Mouse (Mus musculus): ENCODE measurements around the gene Gm42957.
A peak's percentile ranks its signal among the peaks of the same experiment; 100 is the strongest.
"Not testable (repeated sequence)": the region's sequence is repeated elsewhere in the genome, so short reads cannot be mapped to it uniquely, and the experiment has no call there.

Gene Gm42957

GRCm38 (mm10) chr3:96629729-96630600, 5.3 kb upstream of the Gm42957 start, which contains the start of gene Rbm8a:
Rbm8a (plus strand) TSS chr3:96629933.
- peak; percentile 98 for DNase-seq

DNA sequence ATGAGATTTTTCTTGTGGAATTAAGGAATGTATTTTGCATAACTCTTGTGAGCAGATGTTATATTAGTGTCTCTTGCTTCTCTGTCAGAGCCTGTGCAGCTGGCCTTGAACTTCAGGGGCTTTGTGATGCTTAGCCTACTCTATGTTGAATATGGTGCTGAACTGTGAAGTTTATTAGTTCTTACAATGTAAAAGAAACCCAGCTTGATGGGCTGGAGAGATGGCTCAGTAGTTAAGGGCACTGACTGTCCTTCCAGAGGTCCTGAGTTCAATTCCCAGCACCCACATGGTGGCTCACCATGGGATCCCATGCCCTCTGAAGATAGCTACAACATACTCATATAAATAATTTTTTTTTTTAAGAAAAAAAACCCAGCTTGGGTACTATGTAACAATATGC, 3.2 kb upstream of the Gm42957 start:
- DNase-seq: no peak

DNA sequence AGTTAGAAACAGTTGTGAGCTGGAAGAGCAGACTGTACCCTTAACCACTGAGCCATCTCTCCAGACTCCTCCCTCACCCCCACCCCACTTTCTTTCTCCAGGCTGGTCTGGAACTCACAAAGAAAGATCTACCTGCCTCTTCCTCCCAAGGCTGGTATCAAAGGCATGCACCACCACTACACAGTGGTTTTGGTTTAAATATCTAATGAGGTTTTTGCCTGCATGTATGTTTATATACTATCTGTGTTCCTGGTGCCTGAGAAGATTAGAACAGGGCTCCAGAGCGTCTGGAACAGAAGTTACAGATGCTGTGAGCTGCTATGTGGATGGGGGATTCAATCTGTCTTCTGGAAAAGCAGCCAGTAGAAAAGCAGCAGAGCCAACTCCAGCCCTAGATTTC, 1.3 kb upstream of the Gm42957 start:
- no peak for DNase-seq

DNA sequence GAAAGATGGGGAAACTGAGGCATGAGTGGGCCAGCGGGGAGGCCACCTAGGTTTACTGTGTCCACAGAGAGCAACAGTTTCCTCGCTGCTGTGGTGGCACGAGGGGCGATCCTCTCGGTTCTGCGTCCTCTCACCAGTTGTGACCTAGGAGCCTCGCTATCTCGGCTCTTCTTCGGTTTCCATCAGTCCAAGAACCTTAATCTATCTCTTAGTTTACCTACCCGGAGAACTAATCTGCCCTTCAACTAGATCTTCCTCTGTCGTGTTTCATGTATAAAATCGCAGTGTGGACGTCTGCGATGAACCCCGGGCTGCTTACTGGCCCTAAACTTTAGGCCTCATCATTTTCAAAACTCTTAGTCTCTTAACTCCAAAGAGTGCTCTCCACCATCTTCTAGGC, 632 bp downstream of the Gm42957 start:
- no peak for DNase-seq

DNA sequence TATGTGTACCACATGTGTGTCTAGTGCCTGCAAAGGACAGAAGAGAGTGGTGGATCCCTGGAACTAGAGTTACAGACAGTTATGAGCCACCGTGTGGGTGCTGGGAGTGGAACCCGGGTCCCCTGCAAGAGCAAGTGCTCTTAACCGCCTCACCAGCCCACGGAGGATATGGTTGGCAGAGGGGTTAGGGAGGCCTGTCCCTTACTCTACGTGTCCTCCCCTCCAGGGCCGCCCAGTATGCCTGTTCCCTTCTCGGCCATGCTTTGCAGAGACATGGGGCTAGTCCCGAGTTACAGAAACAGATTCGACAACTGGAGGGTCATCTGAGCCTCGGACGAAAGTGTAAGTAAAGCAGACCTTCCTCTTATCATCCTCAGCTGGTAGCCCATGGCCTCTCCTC, 1.2 kb downstream of the Gm42957 start:
- DNase-seq: peak in 1 of 2 experiments; percentile 19

GRCm38 (mm10) chr3:96639219-96639618, 3.9 kb downstream of the Gm42957 start:
- DNase-seq: peak; percentile 69 to 87

DNA sequence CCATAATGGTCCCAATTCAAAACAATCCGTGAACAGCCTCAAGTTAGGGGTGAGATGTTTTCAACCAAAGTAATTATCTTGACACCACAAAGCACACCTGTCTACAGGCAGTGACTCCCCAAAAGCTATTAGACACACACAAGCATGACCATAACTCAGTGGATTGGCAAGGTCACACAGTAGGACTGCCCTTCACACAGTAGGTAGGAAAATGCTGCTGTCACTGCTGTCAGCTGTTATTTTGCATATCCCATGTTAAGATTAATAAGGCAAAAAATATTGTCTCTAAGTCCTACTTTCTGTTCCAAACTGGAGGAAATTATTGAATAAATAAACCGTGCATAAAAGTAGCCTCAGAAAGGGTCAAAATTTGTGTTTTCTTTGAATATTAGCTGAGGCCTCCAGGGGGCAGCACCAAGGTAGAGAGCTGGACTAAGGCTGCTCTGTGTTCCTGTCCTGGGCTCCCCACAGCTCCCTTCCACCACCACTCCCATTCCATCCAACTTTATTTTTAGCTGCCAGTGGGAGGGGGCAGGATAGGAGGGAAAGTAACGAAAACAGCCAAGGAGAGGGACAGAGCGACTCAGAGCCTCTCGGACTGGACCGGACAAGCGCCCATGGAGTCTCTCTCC, 9.9 kb downstream of the Gm42957 start, which contains the start of gene Itga10:
Gene Itga10, plus strand, starts transcription at position 567 of the 632 bp plus-strand sequence.
- DNase-seq: peak; percentile 36 to 79

- DNase-seq: no peak
Measured at GRCm38 (mm10) chr3:96647365-96647764, 12.1 kb downstream of the Gm42957 start.

DNA sequence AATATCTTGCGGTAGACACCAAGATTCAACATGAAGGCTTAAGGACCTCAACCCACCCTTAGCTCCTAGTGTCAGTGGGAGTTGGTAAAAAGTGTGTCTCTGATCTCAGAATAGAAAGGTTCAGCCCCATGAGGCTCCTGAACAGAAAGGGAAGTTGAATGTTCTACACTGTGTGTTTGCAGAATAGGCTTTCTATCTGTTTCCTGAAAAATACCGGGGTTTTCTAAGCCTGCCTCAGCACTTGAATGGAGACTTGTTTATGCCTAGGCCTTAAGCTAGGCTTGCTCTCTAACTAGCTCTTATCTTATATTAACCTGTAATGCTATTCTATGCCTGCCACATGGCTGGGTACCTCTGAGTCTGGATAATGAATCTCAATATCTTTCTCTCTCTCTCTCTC, 25.6 kb downstream of the Gm42957 start:
- no peak for DNase-seq

GRCm38 (mm10) chr3:96662731-96663316, 27.6 kb downstream of the Gm42957 start:
- no peak for DNase-seq

DNA sequence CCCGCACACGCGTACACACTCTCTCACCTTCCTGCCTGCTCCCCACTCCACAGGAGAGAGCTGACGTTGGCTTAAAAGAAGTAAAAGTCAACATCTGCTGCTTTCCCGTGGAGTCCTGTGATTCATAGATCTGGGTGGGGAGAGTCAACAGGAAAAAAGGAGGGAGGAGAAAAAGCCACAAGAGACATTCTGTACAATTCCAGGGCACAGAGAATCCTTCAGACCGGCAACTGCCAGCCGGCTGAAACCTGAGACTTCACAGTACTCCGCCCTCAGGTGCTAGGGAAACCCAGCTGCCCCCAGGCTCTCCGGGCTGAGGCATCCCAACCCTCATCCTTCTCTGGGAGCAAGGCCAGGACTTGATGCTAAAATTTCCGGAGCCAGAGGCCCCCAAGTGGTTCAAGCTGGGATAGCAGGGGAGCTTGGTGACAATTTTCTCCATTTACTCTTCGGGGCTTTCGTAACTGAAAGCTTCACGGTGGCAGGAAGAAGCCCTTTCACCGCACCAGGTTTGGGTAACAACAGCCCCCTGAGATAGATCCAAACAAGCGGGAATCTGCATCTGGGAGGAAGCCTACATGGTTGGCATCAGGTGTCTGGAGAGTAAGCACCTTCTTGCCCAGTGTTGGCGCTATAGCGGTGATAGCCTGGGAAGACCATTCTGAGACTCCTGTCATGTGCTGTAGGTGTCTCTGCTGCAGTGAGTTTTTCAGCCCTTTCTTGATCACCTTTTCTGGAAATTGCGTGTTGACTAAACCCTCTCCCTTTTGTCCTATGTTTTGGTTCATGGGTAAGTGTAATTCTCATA, 28.4 kb downstream of the Gm42957 start:
- peak; percentile 79 to 91 for DNase-seq

DNA sequence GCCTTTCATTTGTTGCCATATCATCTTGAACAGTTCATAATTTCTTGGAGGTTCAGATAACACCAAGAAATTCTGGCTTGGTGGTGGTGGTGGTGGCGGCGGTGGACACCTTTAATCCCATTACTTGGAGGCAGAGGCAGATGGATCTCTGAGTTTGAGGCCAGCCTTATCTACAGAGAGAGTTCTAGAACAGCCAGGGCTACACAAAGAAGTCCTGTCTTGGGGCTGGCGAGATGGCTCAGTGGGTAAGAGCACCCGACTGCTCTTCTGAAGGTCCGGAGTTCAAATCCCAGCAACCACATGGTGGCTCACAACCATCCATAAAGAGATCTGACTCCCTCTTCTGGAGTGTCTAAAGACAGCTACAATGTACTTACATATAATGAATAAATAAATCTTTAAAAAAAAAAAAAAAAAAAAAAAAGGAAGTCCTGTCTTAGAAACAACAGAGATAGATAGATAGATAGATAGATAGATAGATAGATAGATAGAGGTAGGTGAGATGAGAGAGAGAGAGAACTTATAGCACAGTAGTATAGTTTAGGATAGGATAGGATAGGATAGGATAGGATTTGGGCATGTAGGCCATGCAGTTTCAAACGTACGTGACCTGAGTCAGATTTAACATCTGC, 30.6 kb downstream of the Gm42957 start:
- DNase-seq: not testable (repeated sequence)

GRCm38 (mm10) chr3:96666916-96667315, 31.6 kb downstream of the Gm42957 start:
- DNase-seq: peak; percentile 46 to 56

DNA sequence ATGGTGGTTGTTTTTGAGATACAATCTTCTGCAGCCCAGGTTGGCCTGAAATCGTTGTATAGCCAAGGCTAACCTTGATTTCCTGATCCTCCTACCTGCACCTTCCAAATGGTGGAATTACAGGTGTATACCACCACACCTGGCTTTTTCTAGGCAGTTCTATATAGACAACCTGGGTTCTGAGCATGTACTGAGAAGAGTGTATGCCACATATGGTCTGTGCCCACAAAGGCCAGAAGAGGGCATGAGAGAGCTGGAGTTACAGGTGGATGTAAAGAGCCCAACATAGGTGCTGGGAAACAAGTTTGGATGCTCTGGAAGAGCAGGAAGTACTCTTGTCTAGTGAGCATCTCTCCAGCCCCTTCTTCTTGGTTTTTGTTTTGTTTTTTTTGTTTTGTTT, 32.0 kb downstream of the Gm42957 start:
- peak; percentile 30 to 60 for DNase-seq

- no peak for DNase-seq
Measured at GRCm38 (mm10) chr3:96668424-96669067, 33.3 kb downstream of the Gm42957 start.

DNA sequence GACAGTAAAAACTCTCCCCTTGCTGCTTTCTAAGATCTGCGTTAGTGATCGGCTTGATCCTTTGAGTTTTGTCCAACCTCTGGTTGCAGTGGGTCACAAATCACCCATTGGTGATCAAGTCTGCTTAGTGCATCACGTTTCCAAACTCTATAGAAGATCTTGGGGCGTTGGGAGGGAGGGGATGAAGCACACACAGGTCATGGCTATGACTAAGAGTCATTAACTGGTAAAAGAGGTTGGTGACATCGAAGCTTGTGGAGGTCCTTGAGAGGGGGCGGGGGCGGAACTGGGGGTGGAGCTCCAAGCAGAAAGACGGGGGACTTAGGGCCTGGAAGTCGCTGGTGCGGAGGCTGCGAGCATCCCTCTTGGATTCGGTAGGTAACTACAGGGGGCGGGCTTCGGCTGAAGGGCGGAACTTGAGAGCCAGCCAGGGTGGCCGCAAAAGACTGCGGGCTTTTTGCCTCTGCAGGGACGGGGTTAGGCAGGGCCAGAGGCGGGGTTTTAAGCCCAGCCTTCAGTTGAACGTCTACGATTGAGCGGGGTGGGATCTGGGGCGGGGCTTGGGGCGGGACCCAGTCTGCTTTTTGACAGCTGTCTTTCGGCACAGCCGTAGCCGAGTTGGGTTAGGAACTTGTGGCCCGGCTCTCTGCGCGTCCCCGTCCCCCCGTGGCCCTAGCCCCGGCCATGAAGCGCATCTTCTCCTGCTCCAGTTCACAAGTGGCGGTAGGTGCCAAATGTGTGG, 34.6 kb downstream of the Gm42957 start, which contains the start of gene Ankrd35:
Gene Ankrd35, plus strand, starts transcription at position 405 of the 742 bp plus-strand sequence.
- DNase-seq: peak; percentile 87 to 88

GRCm38 (mm10) chr3:96671519-96671918, 36.2 kb downstream of the Gm42957 start:
- no peak for DNase-seq

GRCm38 (mm10) chr3:96673514-96673913, 38.2 kb downstream of the Gm42957 start:
- no peak for DNase-seq

DNA sequence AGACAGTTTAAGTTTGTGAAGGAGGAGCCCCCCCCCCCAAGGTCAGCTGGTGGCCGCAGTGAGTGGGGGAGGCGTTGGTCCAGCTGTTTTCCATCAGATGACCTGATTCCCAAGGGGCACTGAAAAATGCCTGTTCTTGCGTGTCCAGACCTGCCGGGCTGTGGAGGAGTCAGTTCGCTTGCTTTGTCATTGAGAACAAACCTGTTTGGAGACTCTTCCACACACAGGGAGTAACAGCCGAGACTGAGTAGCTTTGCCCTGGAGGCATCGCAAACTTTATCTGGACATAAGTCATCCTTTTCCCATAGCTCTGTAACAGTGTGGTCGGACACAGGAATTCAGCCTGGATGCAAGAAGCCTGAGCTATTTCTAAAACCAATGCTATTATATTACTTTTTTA, 39.2 kb downstream of the Gm42957 start:
- DNase-seq: no peak

GRCm38 (mm10) chr3:96675171-96675570, 39.9 kb downstream of the Gm42957 start:
- no peak for DNase-seq

- DNase-seq: no peak
Measured at GRCm38 (mm10) chr3:96675690-96676089, 40.4 kb downstream of the Gm42957 start.

All from kidney, postnatal 36 days (tissue).